Mouse (Mus musculus): ENCODE results near the gene Ift81.

DNA sequence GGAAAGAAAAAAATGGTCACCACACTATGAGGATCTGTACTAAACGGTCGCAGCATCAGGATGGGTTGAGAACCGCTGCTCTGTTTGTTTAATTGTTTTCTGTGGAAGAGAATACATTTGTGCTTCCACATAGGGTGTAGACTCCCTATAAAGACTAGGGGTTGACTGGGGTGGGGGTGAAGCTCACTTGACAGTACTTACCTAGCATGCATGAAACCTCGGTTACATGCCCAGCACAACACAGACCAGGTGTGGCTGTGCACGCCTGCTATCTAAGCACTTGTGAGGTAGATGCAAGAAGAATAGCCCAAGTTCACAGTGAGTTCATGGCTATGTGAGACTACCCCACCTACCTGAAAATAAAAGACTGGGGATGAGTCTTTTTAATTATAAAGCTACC lies 76.7 kb downstream of the Ift81 start:
- TF ChIP-seq HCFC1 (IDR thresholded peaks at IDR 0.05; ENCODE audit: borderline replicate concordance, insufficient read depth, low read length) (no peak), ZNF384 (IDR thresholded peaks at IDR 0.05; ENCODE audit: low read depth, low read length) (no peak)
